Mouse (Mus musculus) stomach, postnatal 0 days (tissue): Measurements from ENCODE around the gene Pccb.

Experiments
- CTCF ChIP-seq: IDR thresholded peaks from 2 replicates; pipeline ENCODE4 v1.5.1; 2016; ENCODE audit warnings: antibody characterized with exemption, low read depth, mild to moderate bottlenecking, moderate library complexity
- EP300 ChIP-seq: optimal IDR thresholded peaks from 2 replicates; pipeline ENCODE3; 2016; ENCODE audit warnings: antibody characterized with exemption

- TF ChIP-seq CTCF, result no peak
- TF ChIP-seq EP300, result no peak
Observed at GRCm38 (mm10) chr9:101083728-101084127, 49.0 kb upstream of the Pccb start.
